In genomic region chr2:164823969-164824368, GRCm38 (mm10) we compare ENCODE assay signal across 10 mouse cellular contexts. TPM values are rescaled to one million over a fixed set of nuclear protein-coding genes. Genes with fewer than 3 reads are reported as not detected.
A peak's percentile ranks its signal among the peaks of the same experiment; 100 is the strongest.
DNase-seq lines count a peak whose midpoint lies in the region; ATAC-seq and TF ChIP-seq lines count a peak whose summit lies in the region.
"Had no signal": no experiment of that assay in that cellular context is flagged by ENCODE, and none has a peak within 500 bp of the region (broad histone marks: within the 10 kb centered on the region; RNA-seq: fewer than 3 reads in every experiment).

No protein-coding gene starts in this region.

- no peaks in the 10 kb centered on the region for H3K27me3 ChIP-seq in heart, postnatal 0 days (ENCODE audit: control insufficient read depth, insufficient read depth, low read length)
- H3K27me3 ChIP-seq in E14TG2a.4 (ENCODE audit: insufficient read depth, low read length), result no peaks in the 10 kb centered on the region
- no peaks in the 10 kb centered on the region for H3K27me3 ChIP-seq in embryonic facial prominence, embryonic 10.5 days (replicated peaks; ENCODE audit: low read depth, poor library complexity, severe bottlenecking)
- H3K27me3 ChIP-seq in liver, embryonic 15.5 days, result no peaks in the 10 kb centered on the region

- H3K36me3 ChIP-seq in heart, postnatal 0 days (replicated peaks; ENCODE audit: control insufficient read depth, insufficient read depth, low read length), result peaks cover 52% of the 10 kb centered on the region
- peaks cover 77% of the 10 kb centered on the region for H3K36me3 ChIP-seq in E14TG2a.4 (ENCODE audit: insufficient read depth, low read length)
- H3K36me3 ChIP-seq in embryonic facial prominence, embryonic 10.5 days (replicated peaks), result peaks cover 68% of the 10 kb centered on the region
- H3K36me3 ChIP-seq in liver, embryonic 15.5 days (replicated peaks), result peaks cover 39% of the 10 kb centered on the region

- H3K4me2 ChIP-seq in heart, postnatal 0 days (ENCODE audit: low read depth, low read length), result peak overlapping the region; percentile 76; the same call in 1 of the 2 replicates
- peak overlapping the region; percentile 83 for H3K4me2 ChIP-seq in liver, embryonic 15.5 days

- WGBS in heart, postnatal 0 days, result 91% methylated on average over 4 of the region's 4 CpGs
- 93% methylated on average over 4 of the region's 4 CpGs for WGBS in embryonic facial prominence, embryonic 10.5 days
- WGBS in liver, embryonic 15.5 days (ENCODE audit: insufficient replicate concordance), result 73% methylated on average over 4 of the region's 4 CpGs

- no peak for TF ChIP-seq EP300 in heart, postnatal 0 days (IDR thresholded peaks at IDR 0.05; ENCODE audit: low read depth)

- no peak for ATAC-seq in heart, postnatal 0 days (ENCODE audit: insufficient read depth, low read depth)
- no peak for ATAC-seq in liver, embryonic 15.5 days (ENCODE audit: insufficient read depth)

- no peak for TF ChIP-seq CTCF in heart, postnatal 0 days (IDR thresholded peaks at IDR 0.05; ENCODE audit: low read depth)
- TF ChIP-seq CTCF in E14TG2a.4 (conservative IDR thresholded peaks at IDR 0.05; ENCODE audit: low read length), result no peak

- no peak overlapping the region for H3K27ac ChIP-seq in heart, postnatal 0 days (ENCODE audit: low read depth)
- H3K27ac ChIP-seq in embryonic facial prominence, embryonic 10.5 days (replicated peaks), result no peak overlapping the region
- H3K27ac ChIP-seq in liver, embryonic 15.5 days (replicated peaks), result no peak overlapping the region

- no peak overlapping the region for H3K4me3 ChIP-seq in heart, postnatal 0 days (ENCODE audit: low read depth, low read length)
- peak overlapping the region; percentile 93 for H3K4me3 ChIP-seq in E14TG2a.4 (replicated peaks; ENCODE audit: low read length)
- peak overlapping the region; percentile 85; the same call in 1 of the 2 replicates for H3K4me3 ChIP-seq in embryonic facial prominence, embryonic 10.5 days
- H3K4me3 ChIP-seq in liver, embryonic 15.5 days (replicated peaks), result peak overlapping the region; percentile 73; the same call in 1 of the 2 replicates

- no peak overlapping the region for H3K9ac ChIP-seq in heart, postnatal 0 days (replicated peaks; ENCODE audit: low read depth, low read length)
- no peak overlapping the region for H3K9ac ChIP-seq in liver, embryonic 15.5 days

- no peaks in the 10 kb centered on the region for H3K4me1 ChIP-seq in heart, postnatal 0 days (ENCODE audit: control insufficient read depth, insufficient read depth)
- peaks cover 89% of the 10 kb centered on the region for H3K4me1 ChIP-seq in E14TG2a.4 (replicated peaks; ENCODE audit: low read depth, low read length)
- peaks cover 15% of the 10 kb centered on the region for H3K4me1 ChIP-seq in embryonic facial prominence, embryonic 10.5 days
- H3K4me1 ChIP-seq in liver, embryonic 15.5 days (replicated peaks), result peaks cover 33% of the 10 kb centered on the region

- H3K9me3 ChIP-seq in heart, postnatal 0 days (replicated peaks; ENCODE audit: control insufficient read depth, low read length), result no peaks in the 10 kb centered on the region
- H3K9me3 ChIP-seq in E14TG2a.4 (ENCODE audit: low read length), result no peaks in the 10 kb centered on the region
- no peaks in the 10 kb centered on the region for H3K9me3 ChIP-seq in embryonic facial prominence, embryonic 10.5 days
- H3K9me3 ChIP-seq in liver, embryonic 15.5 days (replicated peaks), result no peaks in the 10 kb centered on the region
- H3K9me3 ChIP-seq: heart, embryonic 10.5 days had no signal

- DNase-seq in heart, postnatal 0 days (ENCODE audit: low spot score), result no peak
- no peak for DNase-seq in heart, adult 11 months
- DNase-seq in embryonic facial prominence, embryonic 10.5 days (ENCODE audit: low spot score), result no peak
- DNase-seq in embryo, embryonic 10 days (ENCODE audit: low spot score), result no peak
- DNase-seq in cerebellum, adult 8-10 months, result no peak
- DNase-seq in gastrocnemius, adult 18-20 months (ENCODE audit: low spot score), result no peak

RNA-seq across cellular contexts. Expression of gene Zswim1, which starts 1.5 kb away (rescaled TPM):
- 5.4 TPM in 2 replicates for total RNA-seq in heart, postnatal 0 days (2014; rRNA removed; ENCODE audit: low replicate concordance)
- polyA plus RNA-seq in heart, postnatal 0 days (2015; fragmentation: Nextera tagmentation; extraction: Ambion mirVana), result 7.0 and 7.4 TPM in 2 replicates
- 24.2 and 27.1 TPM in 2 replicates for polyA plus RNA-seq in embryonic facial prominence, embryonic 10.5 days (2016; fragmentation: Nextera tagmentation; extraction: Ambion mirVana)
- polyA plus RNA-seq in liver, embryonic 15.5 days (2015; fragmentation: Nextera tagmentation; extraction: Ambion mirVana), result 4.4 TPM in 2 replicates
- 1 to 10 TPM; 5.6 to 5.8 TPM for total RNA-seq in gastrocnemius, adult 18-20 months (2021)

RNA-seq across cellular contexts. Expression of gene Spata25, which starts 4.4 kb away (rescaled TPM):
- not detected in 2 replicates for total RNA-seq in heart, postnatal 0 days (2014; rRNA removed; ENCODE audit: low replicate concordance)
- polyA plus RNA-seq in heart, postnatal 0 days (2015; fragmentation: Nextera tagmentation; extraction: Ambion mirVana), result not detected in 2 replicates
- not detected in 2 replicates for polyA plus RNA-seq in embryonic facial prominence, embryonic 10.5 days (2016; fragmentation: Nextera tagmentation; extraction: Ambion mirVana)
- not detected in 2 replicates for polyA plus RNA-seq in liver, embryonic 15.5 days (2015; fragmentation: Nextera tagmentation; extraction: Ambion mirVana)
- total RNA-seq in gastrocnemius, adult 18-20 months (2021), result not detected
- total RNA-seq: layer of hippocampus, postnatal 36 days had no signal
- polyA plus RNA-seq: heart, embryonic 10.5 days had no signal

RNA-seq across cellular contexts. Expression of gene Ctsa, which starts 8.7 kb away (rescaled TPM):
- 259 and 263 TPM in 2 replicates for total RNA-seq in heart, postnatal 0 days (2014; rRNA removed; ENCODE audit: low replicate concordance)
- polyA plus RNA-seq in heart, postnatal 0 days (2015; fragmentation: Nextera tagmentation; extraction: Ambion mirVana), result 133 and 134 TPM in 2 replicates
- polyA plus RNA-seq in embryonic facial prominence, embryonic 10.5 days (2016; fragmentation: Nextera tagmentation; extraction: Ambion mirVana), result 95.8 and 100 TPM in 2 replicates
- polyA plus RNA-seq in liver, embryonic 15.5 days (2015; fragmentation: Nextera tagmentation; extraction: Ambion mirVana), result 75.4 and 81.1 TPM in 2 replicates
- 10 to 100 TPM; 51.3 to 55.9 TPM for total RNA-seq in gastrocnemius, adult 18-20 months (2021)

RNA-seq across cellular contexts. Expression of gene Neurl2, which starts 9.3 kb away (rescaled TPM):
- total RNA-seq in heart, postnatal 0 days (2014; rRNA removed; ENCODE audit: low replicate concordance), result 57.1 and 103 TPM in 2 replicates
- 68.4 and 76.5 TPM in 2 replicates for polyA plus RNA-seq in heart, postnatal 0 days (2015; fragmentation: Nextera tagmentation; extraction: Ambion mirVana)
- 4.8 and 5.4 TPM in 2 replicates for polyA plus RNA-seq in embryonic facial prominence, embryonic 10.5 days (2016; fragmentation: Nextera tagmentation; extraction: Ambion mirVana)
- polyA plus RNA-seq in liver, embryonic 15.5 days (2015; fragmentation: Nextera tagmentation; extraction: Ambion mirVana), result 1.5 and 2.5 TPM in 2 replicates
- 10 to 100 TPM; 37.2 to 41.0 TPM for total RNA-seq in gastrocnemius, adult 18-20 months (2021)

RNA-seq across cellular contexts. Expression of gene Zswim3, which starts 19.1 kb away (rescaled TPM):
- 0.93 and 2.8 TPM in 2 replicates for total RNA-seq in heart, postnatal 0 days (2014; rRNA removed; ENCODE audit: low replicate concordance)
- polyA plus RNA-seq in heart, postnatal 0 days (2015; fragmentation: Nextera tagmentation; extraction: Ambion mirVana), result 3.3 and 3.4 TPM in 2 replicates
- 8.5 and 8.6 TPM in 2 replicates for polyA plus RNA-seq in embryonic facial prominence, embryonic 10.5 days (2016; fragmentation: Nextera tagmentation; extraction: Ambion mirVana)
- 4.3 and 5.5 TPM in 2 replicates for polyA plus RNA-seq in liver, embryonic 15.5 days (2015; fragmentation: Nextera tagmentation; extraction: Ambion mirVana)
- 1 to 10 TPM; 1.5 TPM for total RNA-seq in gastrocnemius, adult 18-20 months (2021)
